Mouse (Mus musculus) cerebellum, adult 2 months (tissue): ENCODE data around the gene Rhbdf1. TPM values are rescaled to one million over a fixed set of nuclear protein-coding genes. Genes with fewer than 3 reads are reported as not detected.
"Not testable (repeated sequence)": the region's sequence is repeated elsewhere in the genome, so short reads cannot be mapped to it uniquely, and the experiment has no call there.

Experiments
- DNase-seq, 2 experiments: peaks; one replicate each; pipeline ENCODE4 v3.0.0; 2021
- H3K27ac ChIP-seq: fragments of 200-500 bp; 2 replicates; pipeline ENCODE4 v1.5.1; 2012; ENCODE audit warnings: low read length, control low read depth, inconsistent platforms; ENCODE audit not compliant: insufficient read depth
- H3K27me3 ChIP-seq: fragments of 200-500 bp; 2 replicates; pipeline ENCODE4 v1.6.1; 2012; ENCODE audit warnings: inconsistent platforms, mild to moderate bottlenecking, low read length, moderate library complexity; ENCODE audit not compliant: control insufficient read depth, insufficient read depth
- H3K4me1 ChIP-seq: fragments of 200-500 bp; 2 replicates; pipeline ENCODE4 v1.6.1; 2011; ENCODE audit warnings: low read length; ENCODE audit not compliant: control insufficient read depth, insufficient read depth
- H3K4me3 ChIP-seq: fragments of 200-500 bp; replicated peaks from 2 replicates; pipeline ENCODE3; 2011; ENCODE audit warnings: mild to moderate bottlenecking, low read depth, low read length, control low read depth; ENCODE audit not compliant: insufficient read depth
- CTCF ChIP-seq: fragments of 200-500 bp; IDR thresholded peaks from 2 replicates; pipeline ENCODE4 v1.5.1; 2011; ENCODE audit warnings: low read depth, mild to moderate bottlenecking, control low read depth, low read length, moderate library complexity, borderline replicate concordance; ENCODE audit not compliant: insufficient read depth
- POLR2A ChIP-seq: fragments of 200-500 bp; IDR thresholded peaks from 2 replicates; pipeline ENCODE4 v1.6.1; 2011; ENCODE audit warnings: low read length, control low read depth, borderline replicate concordance; ENCODE audit not compliant: insufficient read depth
- WGBS: fragments of 180-500 bp; shearing (Covaris S2); methylation state at CpG from one replicate; pipeline ENCODE4 v1.1.7; 2018; 5-methylcytosine and 5-hydroxymethylcytosine counted together
- polyA plus RNA-seq: library from polyadenylated mRNA; depleted of rRNA; stranded (reverse); fragments of >200 nt; gene quantifications from 2 replicates; pipeline ENCODE4 v1.2.3, GENCODE M21; 2012

Gene Rhbdf1
- polyA plus RNA-seq, 1 experiment = 31.3 TPM

- 91% methylated on average over 18 of the region's 18 CpGs for WGBS
Observed at GRCm38 (mm10) chr11:32215372-32216162, 6.5 kb downstream of the Rhbdf1 start.

GRCm38 (mm10) chr11:32210623-32211022, 11.5 kb downstream of the Rhbdf1 start:
- H3K4me3 ChIP-seq = no peak overlapping the region
- H3K27me3 ChIP-seq = no peaks in the 10 kb centered on the region
- WGBS = 83% methylated on average over 9 of the region's 9 CpGs
- H3K4me1 ChIP-seq = no peaks in the 10 kb centered on the region
- no peak overlapping the region for H3K27ac ChIP-seq
- DNase-seq = no peak
- no peak for TF ChIP-seq POLR2A

More at GRCm38 (mm10) chr11:32215372-32216162, 6.5 kb downstream of the Rhbdf1 start:
- TF ChIP-seq CTCF (no peak), POLR2A (no peak)
- no peak for DNase-seq
- Histone ChIP-seq H3K27me3 (no peaks in the 10 kb centered on the region), H3K4me1 (0 out of 2 replicates have a peak, but pooled peaks cover 3% of the 10 kb centered on the region), H3K4me3 (no peak overlapping the region), H3K27ac (no peak overlapping the region)

DNA sequence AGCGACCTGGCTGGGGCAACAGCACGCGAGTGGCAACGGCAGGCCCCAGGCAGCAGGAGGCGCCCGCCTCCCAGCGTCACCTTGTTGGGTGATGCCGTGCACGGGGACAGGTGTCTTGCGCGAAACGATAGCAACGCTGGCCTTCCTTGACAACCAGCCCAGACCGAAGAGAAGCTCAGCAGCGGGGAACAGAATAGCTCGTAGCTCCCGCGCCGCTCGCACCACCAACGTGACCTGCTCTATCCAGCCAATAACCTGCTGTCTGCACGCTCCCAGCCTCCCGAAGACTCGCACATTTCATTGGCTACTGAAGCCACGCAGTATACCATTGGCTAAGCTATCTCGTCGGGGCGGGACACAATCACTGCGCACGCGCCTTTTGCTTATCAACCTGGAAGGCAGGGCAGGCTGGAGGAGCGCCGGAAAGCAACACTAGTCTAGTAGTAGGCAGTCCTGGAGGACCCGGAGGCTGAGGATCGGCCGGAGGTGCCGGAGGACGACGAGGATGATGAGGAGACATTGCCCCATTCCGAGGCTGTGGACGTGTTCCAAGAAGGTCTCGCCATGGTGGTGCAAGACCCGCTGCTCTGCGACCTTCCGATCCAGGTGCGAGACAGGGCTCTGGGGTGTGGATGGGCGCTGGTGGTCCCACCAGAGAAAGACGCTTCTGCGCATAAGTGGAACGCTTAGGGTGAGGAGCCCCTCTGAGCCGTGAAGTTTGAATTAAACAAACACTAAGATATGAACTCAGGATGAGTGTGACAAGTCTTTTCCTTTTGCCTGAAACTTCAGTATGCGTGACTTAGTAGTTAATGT, 16.8 kb downstream of the Rhbdf1 start, which contains the start of gene Snrnp25:
TSS of gene Snrnp25 (plus strand) at position 358 of the 816 bp plus-strand sequence.
- DNase-seq = peak; percentile 96 to 97
- H3K27ac ChIP-seq = no peak within 1 kb of the TSS
- TF ChIP-seq POLR2A (peak; percentile 81; the same call in 1 of the 2 replicates), CTCF (peak; percentile 38)
- WGBS = under 1% methylated on average over 52 of the region's 52 CpGs
- no peaks in the 10 kb centered on the region for H3K4me1 ChIP-seq
- peak within 1 kb of the TSS; percentile 79 for H3K4me3 ChIP-seq
- H3K27me3 ChIP-seq = no peaks in the 10 kb centered on the region

- 76% methylated on average over 11 of the region's 11 CpGs for WGBS
- DNase-seq = no peak
- Histone ChIP-seq H3K27ac (no peak overlapping the region), H3K27me3 (no peaks in the 10 kb centered on the region), H3K4me3 (no peak overlapping the region), H3K4me1 (no peaks in the 10 kb centered on the region)
- TF ChIP-seq POLR2A (no peak), CTCF (no peak)
Observed at GRCm38 (mm10) chr11:32201922-32202685, 20.0 kb downstream of the Rhbdf1 start.

DNA sequence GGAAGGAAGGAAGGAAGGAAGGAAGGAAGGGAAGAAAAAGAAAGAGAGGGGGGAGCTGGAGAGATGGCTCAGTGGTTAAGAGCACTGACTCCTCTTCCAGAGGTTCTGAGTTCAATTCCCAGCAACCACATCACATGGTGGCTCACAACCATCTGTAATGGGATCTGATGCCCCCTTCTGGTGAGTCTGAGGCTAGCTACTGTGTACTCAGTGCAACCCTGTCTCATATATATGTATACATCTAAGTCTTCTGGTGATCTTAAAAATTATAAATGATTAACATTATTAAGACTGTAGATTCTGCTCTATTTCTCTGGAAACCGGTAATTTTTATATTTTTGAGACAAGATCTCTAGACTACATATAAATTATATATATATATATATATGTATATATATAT, 21.1 kb downstream of the Rhbdf1 start:
- not testable (repeated sequence) for H3K27ac ChIP-seq, H3K4me3 ChIP-seq, H3K4me1 ChIP-seq, DNase-seq, H3K27me3 ChIP-seq
- WGBS = 69% methylated on average over 1 of the region's 1 CpGs

DNA sequence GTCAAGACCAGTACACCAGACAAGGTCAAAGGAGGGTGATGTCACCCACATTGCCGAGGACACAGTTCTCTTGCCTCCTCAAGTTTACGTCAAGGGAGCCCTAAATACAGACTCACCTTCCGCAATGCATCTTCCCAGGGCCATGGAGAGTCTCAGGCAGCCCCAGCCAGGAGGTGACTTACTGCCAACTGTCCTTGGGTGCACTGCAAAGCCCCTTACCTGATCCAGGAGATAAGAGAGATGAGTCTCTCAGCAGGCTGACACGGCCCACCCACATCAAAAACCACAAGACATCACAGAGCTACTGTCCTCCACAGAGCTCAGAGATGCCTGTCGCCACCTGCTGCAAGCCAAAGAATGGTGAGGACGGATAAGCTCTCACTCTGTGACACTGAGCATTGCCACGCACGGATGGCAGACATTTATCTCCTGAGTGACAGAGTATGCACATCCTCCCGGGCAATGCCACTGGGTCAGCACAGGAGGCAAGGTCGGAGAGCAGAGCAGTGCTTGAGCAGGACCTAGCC, 22.0 kb downstream of the Rhbdf1 start, which contains the start of gene Il9r:
TSS of gene Il9r (minus strand) at position 205 of the 527 bp plus-strand sequence.
- no peak for DNase-seq
- Histone ChIP-seq H3K27me3 (no peaks in the 10 kb centered on the region), H3K27ac (no peak within 1 kb of the TSS), H3K4me1 (no peaks in the 10 kb centered on the region), H3K4me3 (no peak within 1 kb of the TSS)
- 72% methylated on average over 10 of the region's 10 CpGs for WGBS
- no peak for TF ChIP-seq CTCF
- TF ChIP-seq POLR2A = no peak

DNA sequence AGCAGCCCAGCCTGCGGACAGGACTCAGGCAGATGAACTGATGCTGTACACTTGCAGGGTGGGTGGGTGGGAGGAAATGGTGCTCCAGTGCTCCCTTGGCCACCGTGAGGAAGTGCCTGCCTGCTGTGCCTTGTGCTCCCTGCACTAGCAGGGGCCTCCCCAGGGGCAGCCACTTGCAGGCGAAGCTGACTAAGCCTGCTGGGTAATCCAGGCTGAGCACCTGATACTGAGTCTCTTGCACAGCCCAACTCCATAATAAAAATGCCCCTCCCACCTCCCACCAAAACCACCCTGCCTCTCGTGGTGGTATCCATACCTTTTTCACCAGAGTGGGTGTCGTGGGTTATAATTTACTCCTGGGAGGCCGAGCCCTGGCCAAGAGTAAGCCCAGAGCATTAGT, 22.9 kb downstream of the Rhbdf1 start:
- 51% methylated on average over 6 of the region's 6 CpGs for WGBS
- no peak for DNase-seq
- Histone ChIP-seq H3K4me1 (no peaks in the 10 kb centered on the region), H3K4me3 (no peak overlapping the region), H3K27ac (no peak overlapping the region), H3K27me3 (no peaks in the 10 kb centered on the region)
- TF ChIP-seq POLR2A = no peak
- TF ChIP-seq CTCF = no peak
